Mouse (Mus musculus) testis, adult 2 months (tissue): ENCODE measurements at regions not wholly inside any gene's neighbourhood (a gene's known extent, or its start where the extent isn't known, plus 50 kb on each side); places are given as distances from the start of the nearest gene placed in this dataset.

Experiments
- H3K27ac ChIP-seq: fragments of 200-500 bp; 2 replicates; pipeline ENCODE4 v1.5.1; 2012; ENCODE audit warnings: low read depth, low read length; ENCODE audit not compliant: control insufficient read depth, insufficient read depth
- H3K27me3 ChIP-seq: fragments of 200-500 bp; 2 replicates; pipeline ENCODE4 v1.6.1; 2012; ENCODE audit warnings: mild to moderate bottlenecking, low read length, moderate library complexity; ENCODE audit not compliant: control insufficient read depth, insufficient read depth
- H3K36me3 ChIP-seq: fragments of 200-500 bp; 2 replicates; pipeline ENCODE4 v1.6.1; 2012; ENCODE audit warnings: mild to moderate bottlenecking, low read length; ENCODE audit not compliant: control insufficient read depth, insufficient read depth
- H3K4me1 ChIP-seq: fragments of 200-500 bp; 2 replicates; pipeline ENCODE4 v1.6.1; 2012; ENCODE audit warnings: low read length; ENCODE audit not compliant: control insufficient read depth, insufficient read depth
- H3K4me3 ChIP-seq: fragments of 200-500 bp; 2 replicates; pipeline ENCODE4 v1.5.1; 2012; ENCODE audit warnings: low read depth, mild to moderate bottlenecking, low read length, moderate library complexity, mixed read lengths; ENCODE audit not compliant: control insufficient read depth
- CTCF ChIP-seq: fragments of 200-500 bp; IDR thresholded peaks from 2 replicates; pipeline ENCODE4 v1.5.1; 2012; ENCODE audit warnings: low read depth, mild to moderate bottlenecking, inconsistent platforms, low read length, moderate library complexity; ENCODE audit not compliant: control insufficient read depth, insufficient read depth, insufficient replicate concordance
- POLR2A ChIP-seq: fragments of 200-500 bp; IDR thresholded peaks from 2 replicates; pipeline ENCODE4 v1.6.1; 2012; ENCODE audit warnings: low read depth, mild to moderate bottlenecking, inconsistent platforms, low read length, moderate library complexity; ENCODE audit not compliant: control insufficient read depth

GRCm38 (mm10) chr15:67513722-67514121 lies 1013.0 kb upstream of the Lrrc6 start:
- no peak overlapping the region for H3K4me3 ChIP-seq
- no peak for TF ChIP-seq CTCF
- no peak for TF ChIP-seq POLR2A
- no peaks in the 10 kb centered on the region for H3K4me1 ChIP-seq
- no peak overlapping the region for H3K27ac ChIP-seq
- no peaks in the 10 kb centered on the region for H3K36me3 ChIP-seq
- no peaks in the 10 kb centered on the region for H3K27me3 ChIP-seq

- H3K4me1 ChIP-seq: no peaks in the 10 kb centered on the region
- no peak overlapping the region for H3K27ac ChIP-seq
- TF ChIP-seq POLR2A (no peak), CTCF (no peak)
- no peaks in the 10 kb centered on the region for H3K27me3 ChIP-seq
- H3K4me3 ChIP-seq: no peak overlapping the region
- no peaks in the 10 kb centered on the region for H3K36me3 ChIP-seq
Measured at GRCm38 (mm10) chr15:67495001-67495658, 994.4 kb upstream of the Lrrc6 start.

- TF ChIP-seq CTCF (no peak), POLR2A (no peak)
- Histone ChIP-seq H3K27ac (no peak overlapping the region), H3K27me3 (no peaks in the 10 kb centered on the region), H3K4me3 (no peak overlapping the region), H3K36me3 (no peaks in the 10 kb centered on the region), H3K4me1 (no peaks in the 10 kb centered on the region)
Measured at GRCm38 (mm10) chr15:67481733-67482132, 981.0 kb upstream of the Lrrc6 start.

GRCm38 (mm10) chr15:67474325-67474724 lies 973.6 kb upstream of the Lrrc6 start:
- Histone ChIP-seq H3K36me3 (no peaks in the 10 kb centered on the region), H3K4me3 (no peak overlapping the region), H3K4me1 (no peaks in the 10 kb centered on the region), H3K27ac (no peak overlapping the region), H3K27me3 (no peaks in the 10 kb centered on the region)
- no peak for TF ChIP-seq CTCF

- Histone ChIP-seq H3K4me3 (no peak overlapping the region), H3K27ac (no peak overlapping the region), H3K27me3 (no peaks in the 10 kb centered on the region), H3K36me3 (no peaks in the 10 kb centered on the region), H3K4me1 (no peaks in the 10 kb centered on the region)
- TF ChIP-seq POLR2A: no peak
- no peak for TF ChIP-seq CTCF
Measured at GRCm38 (mm10) chr15:67472979-67473378, 972.3 kb upstream of the Lrrc6 start.

GRCm38 (mm10) chr15:67471283-67471682 lies 970.6 kb upstream of the Lrrc6 start:
- H3K27ac ChIP-seq: no peak overlapping the region
- no peak overlapping the region for H3K4me3 ChIP-seq
- H3K4me1 ChIP-seq: no peaks in the 10 kb centered on the region
- TF ChIP-seq CTCF: no peak
- TF ChIP-seq POLR2A: no peak
- H3K36me3 ChIP-seq: no peaks in the 10 kb centered on the region
- no peaks in the 10 kb centered on the region for H3K27me3 ChIP-seq

- Histone ChIP-seq H3K4me1 (no peaks in the 10 kb centered on the region), H3K36me3 (no peaks in the 10 kb centered on the region)
- TF ChIP-seq CTCF (no peak), POLR2A (no peak)
Measured at GRCm38 (mm10) chr15:67470036-67470435, 969.3 kb upstream of the Lrrc6 start.

More at GRCm38 (mm10) chr15:67470036-67470435, 969.3 kb upstream of the Lrrc6 start:
- Histone ChIP-seq H3K4me3 (no peak overlapping the region), H3K27ac (no peak overlapping the region), H3K27me3 (no peaks in the 10 kb centered on the region)
